Mouse (Mus musculus) liver, adult 2 months (tissue): ENCODE measurements at regions not wholly inside any gene's neighbourhood (a gene's known extent, or its start where the extent isn't known, plus 50 kb on each side); places are given as distances from the start of the nearest gene placed in this dataset.
"Not testable (repeated sequence)": the region's sequence is repeated elsewhere in the genome, so short reads cannot be mapped to it uniquely, and the experiment has no call there.

Experiments
- CTCF ChIP-seq: fragments of 200-500 bp; IDR thresholded peaks from 2 replicates; pipeline ENCODE4 v1.5.1; 2011; ENCODE audit warnings: low read depth, low read length, control low read depth
- POLR2A ChIP-seq: fragments of 200-500 bp; IDR thresholded peaks from 2 replicates; pipeline ENCODE4 v1.6.1; 2011; ENCODE audit warnings: low read length, control low read depth; ENCODE audit not compliant: insufficient read depth; ENCODE audit errors: extremely low read depth

DNA sequence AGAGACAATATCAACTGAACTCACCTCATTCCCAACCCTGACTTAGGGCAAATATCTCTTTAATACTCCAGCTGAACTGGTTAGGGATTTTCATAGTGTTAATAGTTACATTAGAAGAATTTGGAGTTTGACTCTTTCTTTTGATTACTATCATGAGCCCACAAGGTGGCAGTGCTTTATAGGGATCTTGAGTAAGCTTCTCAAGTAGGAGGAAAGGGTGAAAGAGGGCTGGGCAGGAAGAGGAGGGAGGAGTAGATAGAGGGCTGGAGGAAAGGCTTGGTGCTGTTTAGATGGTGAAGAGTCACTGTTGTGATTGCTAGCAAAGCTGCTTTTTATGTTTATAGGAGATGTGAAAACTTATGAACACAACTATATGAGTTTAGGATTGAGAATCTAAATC, 595.4 kb upstream of the Olfr1507 start:
- not testable (repeated sequence) for TF ChIP-seq CTCF, POLR2A
